Mouse (Mus musculus) cerebellum, adult 11-12 months (tissue): ENCODE measurements around the gene Ush1c.
"Not testable (repeated sequence)": the region's sequence is repeated elsewhere in the genome, so short reads cannot be mapped to it uniquely, and the experiment has no call there.

Source experiments
- DNase-seq: peaks from one replicate; pipeline ENCODE4 v3.0.0; 2022

Gene Ush1c

DNA sequence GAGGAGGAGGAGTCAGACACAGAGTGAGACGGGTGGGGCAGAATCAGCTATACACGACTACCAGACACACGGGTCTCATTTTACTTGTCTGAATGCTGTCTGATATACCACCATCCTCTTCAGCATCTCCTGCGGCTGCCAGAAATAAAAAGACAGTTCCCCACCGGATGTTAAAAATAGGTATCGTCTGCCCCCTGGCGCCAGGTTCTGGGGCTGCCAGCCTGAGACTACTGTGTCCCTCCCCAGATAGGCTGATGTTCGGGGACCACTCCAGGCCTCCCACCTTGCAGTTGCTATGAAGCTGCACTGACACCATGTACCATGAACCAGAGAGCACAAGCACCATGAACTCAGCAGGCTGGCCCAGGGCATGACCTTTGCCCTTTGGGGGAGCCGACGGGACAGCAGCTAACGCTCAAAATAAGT is 34.2 kb downstream of the Ush1c start:
- DNase-seq: peak; percentile 31

DNA sequence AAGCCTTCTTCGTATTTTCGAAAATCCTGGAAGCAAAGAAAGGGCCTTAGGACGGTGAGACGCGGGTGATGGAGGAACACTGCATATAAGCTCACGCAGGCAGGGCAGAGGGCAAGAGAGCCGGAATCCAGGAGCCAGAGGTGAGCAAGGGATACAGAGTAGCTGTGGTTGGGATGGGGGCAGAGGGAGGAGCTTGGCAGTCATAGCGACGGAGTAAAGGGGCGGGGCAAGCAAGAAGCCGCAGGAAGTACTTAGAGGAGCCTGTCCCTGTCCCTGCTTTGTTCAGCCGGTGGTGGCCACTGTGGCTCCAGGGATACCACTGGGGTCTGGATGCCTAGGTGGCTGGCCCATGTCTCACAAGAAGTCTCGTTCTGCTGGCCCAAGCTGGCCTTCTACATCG is 36.7 kb downstream of the Ush1c start:
- DNase-seq: no peak

DNA sequence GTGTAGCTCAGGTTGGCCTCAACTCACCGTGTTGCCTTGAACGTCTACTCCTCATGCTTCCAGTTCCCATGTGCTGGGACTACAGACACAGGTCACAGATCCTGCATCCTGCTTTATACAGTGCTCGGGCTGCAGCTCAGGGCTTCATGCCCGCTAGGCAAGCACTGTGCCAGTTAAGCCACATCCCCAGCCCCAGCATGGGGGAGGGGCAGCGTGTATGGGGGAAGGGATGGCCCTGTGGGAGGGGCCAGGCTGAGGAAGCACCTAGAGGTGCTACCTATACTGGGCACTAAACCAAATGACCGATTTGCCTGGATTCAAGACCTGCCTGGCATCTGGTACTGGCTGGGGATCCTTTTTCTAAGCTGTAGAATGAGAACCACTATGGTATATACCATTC is 38.3 kb downstream of the Ush1c start:
- no peak for DNase-seq

DNA sequence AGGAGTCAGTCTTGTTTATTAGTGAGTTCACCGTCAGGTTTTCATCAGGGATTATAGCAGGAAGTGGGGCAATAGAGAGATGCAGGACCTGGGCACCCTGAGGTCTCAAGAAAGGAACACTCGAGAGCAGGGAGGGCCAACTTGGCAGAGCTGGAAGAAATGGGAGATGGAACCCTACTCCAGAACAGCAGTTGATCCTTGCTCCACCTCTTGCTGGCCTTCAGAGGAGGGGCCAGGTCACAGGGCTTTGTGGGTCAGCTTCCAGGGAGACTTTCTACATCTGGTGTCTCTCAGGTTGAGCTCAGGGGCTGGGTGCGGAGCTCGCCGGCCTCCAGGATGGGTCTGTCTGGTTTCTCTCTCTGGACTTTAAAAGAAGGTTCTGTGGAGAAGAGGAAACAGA is 42.9 kb downstream of the Ush1c start:
- no peak for DNase-seq

DNA sequence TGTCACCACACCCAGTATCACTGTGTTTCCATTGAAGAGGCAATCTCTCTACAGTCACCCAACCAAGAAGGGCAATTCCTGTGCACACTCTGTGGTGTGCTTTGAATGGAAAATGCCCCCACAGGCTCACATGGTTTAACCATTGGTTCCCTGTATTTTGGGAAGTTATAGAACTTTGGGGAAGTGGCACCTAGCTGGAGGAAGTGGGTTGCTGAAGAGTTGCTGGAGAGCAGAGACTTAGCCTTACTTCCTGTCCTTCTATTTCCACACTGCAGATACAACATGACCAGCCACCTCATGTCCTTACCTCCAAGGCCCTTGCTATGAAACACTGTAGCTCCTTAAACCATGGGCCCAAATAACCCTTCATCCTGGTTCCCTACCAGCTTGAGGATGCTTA is 54.1 kb downstream of the Ush1c start:
- DNase-seq: no peak

DNA sequence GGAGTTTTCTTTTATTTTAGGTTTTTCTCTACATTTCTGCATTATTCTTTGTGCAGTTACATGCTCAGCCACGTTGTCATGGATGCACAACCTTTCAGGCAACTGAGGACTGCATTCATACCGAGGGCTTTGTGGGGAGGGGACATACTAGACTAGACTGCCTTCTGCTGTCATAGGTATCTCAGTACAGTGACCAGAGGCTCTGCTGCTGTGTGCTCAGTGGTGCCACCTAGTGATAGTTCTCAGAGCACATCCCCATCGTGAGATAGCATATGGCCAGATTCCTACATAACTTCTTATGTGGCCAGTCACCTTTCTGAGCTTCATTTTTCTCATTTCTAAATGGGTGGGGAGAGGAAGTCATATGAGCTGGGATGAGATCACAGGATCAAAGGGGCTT is 56.7 kb downstream of the Ush1c start:
- DNase-seq: peak; percentile 78

DNA sequence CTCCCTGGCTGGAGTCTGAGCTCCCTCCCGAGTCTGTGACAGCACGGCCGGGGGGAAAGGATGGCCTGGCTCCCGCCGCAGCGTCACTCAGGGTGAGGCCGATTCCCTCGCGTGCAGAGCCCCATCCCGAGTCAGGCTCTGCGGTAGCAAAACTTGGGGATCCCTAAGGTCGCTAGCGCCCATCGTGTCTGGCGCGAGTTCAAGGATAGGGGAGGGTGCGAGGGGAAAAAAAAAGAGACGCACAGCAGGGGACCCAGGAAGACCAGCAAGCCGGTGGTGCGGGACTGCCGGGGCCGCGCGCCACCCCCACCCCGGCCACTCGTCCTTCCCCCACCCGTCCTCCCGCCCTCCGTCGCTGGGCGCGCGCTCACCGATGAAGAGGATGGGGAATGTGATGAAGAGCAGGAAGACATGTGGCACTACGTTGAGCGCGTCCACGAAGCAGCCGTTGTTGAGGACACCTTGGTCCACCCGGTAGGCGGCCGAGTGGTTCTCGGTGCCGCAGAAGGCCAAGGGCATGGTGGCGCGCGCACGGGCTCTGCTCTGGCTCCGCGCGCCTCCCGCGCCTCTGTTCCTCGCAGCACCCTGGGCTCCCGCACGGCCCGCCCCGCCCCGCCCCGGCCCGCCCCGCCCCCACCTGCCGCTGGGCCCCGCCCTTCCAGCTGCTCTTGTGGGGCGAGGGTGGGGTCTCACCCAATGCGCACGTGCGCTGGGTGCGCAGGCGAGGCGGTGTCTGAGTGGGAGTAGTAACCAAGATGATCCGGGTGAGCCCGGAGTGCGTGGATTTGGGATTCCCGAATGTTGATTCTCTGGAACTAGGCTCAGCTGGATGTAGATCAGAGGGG is 58.6 kb downstream of the Ush1c start, which contains the start of gene Abcc8:
Abcc8 (minus strand) TSS at position 603 of the 845 bp plus-strand sequence.
- peak; percentile 73 for DNase-seq

DNA sequence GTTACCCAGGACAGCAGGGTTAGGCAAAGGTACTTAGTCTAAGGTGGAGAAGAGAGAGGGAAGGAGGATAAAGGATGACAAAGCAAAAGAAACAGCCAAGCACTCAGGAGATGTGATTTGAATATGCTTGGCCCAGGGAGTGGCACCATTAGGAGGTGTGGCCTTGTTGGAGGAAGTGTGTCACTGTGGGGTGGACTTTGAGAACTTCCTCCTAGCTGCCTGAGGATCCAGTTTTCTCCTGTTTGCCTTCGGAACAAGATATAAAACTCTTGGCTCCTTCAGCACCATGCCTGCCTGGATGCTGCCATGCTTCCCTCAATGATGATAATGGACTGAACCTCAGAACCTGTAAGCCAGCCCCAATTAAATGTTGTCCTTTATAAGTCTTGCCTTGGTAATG is 69.3 kb downstream of the Ush1c start:
- DNase-seq: not testable (repeated sequence)

DNA sequence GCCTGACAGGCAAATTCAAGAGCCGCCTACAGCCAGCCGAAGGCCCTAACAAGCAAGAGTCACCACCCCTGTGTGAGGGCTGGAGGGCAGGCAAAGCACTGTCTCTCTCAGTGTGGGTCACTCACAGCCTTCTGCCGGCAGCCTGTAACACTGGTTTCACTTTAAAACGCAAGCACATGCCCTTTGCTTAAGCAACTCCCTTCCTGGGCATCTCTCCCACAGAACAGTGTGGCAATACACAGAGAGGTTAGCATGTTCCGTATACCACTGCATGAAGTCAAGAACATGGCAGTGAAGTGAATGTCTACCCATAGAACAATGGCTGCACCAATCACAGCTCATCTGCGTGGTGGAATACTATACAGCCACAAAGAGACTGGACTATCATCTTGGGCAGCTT is 69.9 kb downstream of the Ush1c start:
- DNase-seq: no peak

DNA sequence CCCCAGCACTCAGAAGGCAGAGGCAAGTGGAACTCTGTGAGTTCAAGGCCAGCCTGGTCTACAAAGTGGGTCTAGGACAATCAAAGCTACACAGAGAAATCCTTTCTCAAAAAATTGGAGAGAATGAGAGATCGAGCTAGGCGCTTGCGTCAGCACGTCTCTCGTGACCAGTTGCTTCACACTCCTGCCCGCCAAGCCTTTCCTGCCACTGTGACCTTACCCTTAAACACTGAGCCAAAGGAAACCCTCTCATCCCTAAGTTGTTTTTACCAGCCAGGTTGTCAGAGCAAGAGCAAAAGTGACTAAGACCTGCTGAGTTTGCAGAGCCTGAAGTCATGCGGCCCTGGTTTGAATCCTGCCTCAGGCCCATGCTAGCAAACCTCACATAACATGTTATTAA is 70.4 kb downstream of the Ush1c start:
- DNase-seq: no peak

DNA sequence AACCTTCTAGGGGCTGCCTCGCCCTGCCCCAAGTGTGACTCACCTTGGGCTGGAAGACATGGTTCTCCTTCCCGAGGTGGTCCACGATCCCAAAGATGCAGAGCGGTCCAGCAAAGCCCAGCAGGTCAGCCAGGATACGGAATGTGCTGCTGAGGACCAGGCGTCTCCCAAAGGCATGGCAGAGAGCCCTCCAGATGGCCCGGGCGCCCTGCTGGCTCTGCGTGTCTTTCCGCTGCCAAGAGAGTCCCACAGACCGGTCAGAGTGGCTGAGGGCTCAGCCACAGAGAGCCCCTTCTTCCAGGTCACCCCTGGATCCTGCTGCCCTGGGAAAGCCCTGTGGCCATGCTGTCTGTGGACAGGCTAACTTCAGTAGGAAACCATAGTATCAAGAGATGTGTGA is 72.4 kb downstream of the Ush1c start:
- DNase-seq: peak; percentile 84

DNA sequence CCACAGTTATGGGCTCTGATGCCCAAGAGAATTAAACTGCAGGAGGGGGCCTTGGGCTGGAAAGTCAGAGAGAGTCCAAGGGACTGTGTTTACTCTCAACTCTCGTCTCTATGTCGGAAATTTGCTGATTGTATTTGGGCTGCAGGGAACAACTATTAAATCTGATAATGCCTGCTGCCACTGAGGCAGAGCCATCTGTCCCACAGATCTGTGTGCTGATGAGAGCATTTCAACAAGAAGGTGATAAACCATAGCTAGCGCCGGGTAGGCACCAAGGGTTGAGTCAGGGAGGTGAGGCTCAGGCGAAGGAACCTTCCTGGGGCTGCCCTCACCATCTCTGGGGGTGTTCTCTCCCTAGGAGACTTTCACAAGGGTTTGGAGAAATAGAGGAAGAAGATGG is 75.6 kb downstream of the Ush1c start:
- no peak for DNase-seq

DNA sequence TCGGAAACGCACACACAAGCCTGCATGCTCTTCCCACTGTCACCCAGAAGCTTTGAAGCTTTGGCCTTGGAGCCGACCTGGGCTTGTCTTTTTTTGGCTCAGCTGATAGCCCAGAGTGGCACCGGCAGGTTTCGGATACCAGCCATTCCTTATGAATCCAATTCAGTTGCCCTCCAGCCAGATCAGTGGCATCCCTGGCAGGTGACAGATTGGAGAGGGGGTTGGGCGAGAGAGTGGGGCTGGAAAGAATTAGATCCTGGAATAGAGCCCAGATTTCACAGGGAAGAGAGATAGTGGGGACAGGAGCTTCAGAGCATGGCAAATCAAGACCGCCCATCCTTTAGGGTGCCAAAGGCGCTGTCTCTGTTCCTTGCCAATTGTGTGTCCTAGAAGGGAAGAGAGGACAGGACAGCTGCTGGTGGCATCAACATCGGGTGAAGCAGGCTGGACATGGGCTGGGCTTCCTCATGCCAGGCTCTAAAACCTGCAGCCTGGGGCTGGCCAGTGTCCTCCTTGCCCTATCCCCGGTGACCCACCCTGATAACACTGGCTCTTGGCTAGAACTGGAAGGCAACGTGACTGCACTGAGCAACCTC is 76.1 kb downstream of the Ush1c start:
- DNase-seq: peak; percentile 97

DNA sequence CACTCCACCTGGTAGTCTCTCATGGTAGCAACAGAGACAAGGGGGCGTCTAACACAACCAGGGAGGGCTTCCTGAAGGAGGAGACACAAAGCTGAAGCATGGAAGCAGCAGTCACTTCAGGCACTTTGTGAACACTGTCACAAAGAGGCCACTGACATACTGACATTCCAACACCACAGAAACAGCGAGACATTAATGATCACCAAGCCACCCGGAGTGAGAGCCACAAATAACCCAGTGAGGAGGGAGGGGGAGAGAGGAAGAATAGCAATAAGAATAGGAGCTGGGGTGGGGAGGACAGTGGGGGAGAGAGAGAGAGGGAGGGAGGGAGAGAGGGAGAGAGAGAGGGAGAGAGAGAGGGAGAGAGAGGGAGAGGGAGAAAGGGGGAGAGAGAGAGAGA is 76.7 kb downstream of the Ush1c start:
- peak; percentile 54 for DNase-seq

DNA sequence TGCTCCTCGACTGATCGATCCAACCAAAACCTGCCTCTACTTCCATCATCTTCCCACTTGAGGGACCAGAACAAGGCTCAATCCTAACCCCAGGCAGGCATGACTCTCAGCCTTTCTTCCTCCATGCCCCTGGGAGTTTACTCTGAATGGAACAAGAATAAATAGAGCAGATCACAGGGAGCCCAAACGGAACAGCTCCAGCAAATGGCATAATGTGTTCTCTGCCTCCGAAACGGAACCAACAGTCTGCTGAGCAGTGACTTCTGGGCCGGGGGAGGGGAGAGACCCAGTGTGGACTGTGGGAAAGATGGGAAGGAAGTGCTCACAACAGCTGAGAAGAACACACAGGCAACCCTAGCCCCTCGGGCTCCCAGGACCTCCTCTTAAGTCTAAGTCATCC is 80.6 kb downstream of the Ush1c start:
- DNase-seq: no peak

DNA sequence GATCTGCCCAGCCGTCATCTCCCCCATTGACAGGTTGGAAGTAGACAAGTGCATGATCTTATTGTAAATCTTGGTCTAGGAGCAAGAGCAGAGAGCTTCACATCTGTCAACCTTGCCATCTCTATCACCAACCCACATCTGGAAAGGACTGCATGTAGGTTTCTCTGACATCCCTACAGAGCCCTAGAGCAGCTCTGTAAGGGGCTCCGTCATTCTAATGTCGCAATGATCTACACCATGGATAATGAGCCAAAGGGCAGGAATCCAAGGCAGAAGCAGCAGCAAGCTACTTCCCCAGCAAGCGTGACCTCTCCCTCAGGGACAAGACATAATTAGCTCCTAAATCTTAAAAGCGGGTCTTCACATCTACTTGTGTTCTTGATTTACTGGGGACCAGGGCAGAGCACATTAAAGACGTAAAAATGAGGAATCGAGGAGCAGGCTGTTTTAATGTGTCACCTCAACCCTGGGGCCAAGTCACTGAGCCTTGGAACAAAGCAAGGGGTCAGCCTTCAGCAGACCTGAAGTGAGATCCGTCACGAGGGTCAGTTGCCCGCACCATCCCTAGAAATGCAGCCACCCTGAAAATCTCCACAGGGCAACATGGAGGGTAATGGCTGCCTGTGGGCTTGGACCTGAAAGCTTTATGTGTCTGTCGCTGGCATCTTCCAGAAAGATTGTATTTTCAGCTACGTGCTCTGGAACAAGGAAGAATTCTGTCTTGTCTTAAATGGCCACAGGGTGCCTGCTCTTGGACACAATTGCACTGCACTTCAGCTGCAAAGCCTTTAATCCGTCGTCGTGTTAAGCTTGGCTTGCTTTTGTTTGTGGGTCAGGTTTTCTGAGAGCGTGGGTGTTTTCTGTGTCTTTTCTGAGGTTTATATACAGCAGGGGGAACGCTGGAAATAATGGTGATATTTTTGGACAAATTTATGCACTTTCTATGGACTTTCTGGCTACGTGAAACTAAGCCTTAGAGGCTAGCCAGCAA is 83.5 kb downstream of the Ush1c start:
- no peak for DNase-seq

DNA sequence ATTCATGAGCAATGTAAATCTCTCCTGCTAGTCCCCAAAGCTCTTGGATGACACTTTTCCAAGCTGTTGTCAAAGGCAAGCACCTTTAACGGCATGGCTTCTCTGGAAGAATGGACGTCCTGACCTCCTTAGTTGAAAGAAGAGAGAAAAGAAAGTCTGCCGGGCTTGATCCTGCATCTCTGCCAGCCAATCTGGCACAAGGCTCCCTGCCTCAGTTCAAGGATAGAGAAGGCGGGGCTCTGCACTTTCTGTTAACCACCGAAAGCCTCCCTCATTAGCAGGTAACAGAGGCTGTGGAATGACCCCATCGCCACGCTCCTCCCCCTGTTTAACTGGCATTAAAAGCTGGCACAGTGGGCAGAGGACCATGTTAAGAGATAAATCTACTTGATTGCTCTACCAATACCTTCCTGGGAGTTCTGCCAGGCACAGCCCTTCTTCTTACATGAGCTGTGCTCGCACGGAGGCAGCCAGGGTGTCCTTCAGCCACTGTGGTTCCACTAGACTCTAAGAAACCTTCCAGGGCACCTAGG is 85.4 kb downstream of the Ush1c start:
- no peak for DNase-seq

DNA sequence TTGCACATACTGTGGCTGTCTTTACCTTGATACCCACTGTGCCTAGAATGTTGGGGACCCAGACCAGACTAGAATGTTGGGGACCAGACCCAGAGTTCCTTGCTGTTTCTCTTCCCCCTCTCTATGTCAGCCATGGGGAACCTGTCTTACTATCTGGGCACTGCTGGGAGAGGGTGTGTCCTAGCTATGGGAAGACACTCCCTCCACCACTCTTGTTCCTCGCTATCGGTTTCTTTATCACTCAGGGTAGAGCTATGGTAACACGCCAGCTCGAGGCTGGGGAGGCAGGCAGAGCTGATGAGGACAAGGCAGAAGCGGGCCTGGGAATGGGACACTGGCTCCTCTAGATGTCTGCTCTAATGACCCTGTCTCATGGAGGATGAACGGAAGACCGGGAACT is 90.9 kb downstream of the Ush1c start:
- no peak for DNase-seq

DNA sequence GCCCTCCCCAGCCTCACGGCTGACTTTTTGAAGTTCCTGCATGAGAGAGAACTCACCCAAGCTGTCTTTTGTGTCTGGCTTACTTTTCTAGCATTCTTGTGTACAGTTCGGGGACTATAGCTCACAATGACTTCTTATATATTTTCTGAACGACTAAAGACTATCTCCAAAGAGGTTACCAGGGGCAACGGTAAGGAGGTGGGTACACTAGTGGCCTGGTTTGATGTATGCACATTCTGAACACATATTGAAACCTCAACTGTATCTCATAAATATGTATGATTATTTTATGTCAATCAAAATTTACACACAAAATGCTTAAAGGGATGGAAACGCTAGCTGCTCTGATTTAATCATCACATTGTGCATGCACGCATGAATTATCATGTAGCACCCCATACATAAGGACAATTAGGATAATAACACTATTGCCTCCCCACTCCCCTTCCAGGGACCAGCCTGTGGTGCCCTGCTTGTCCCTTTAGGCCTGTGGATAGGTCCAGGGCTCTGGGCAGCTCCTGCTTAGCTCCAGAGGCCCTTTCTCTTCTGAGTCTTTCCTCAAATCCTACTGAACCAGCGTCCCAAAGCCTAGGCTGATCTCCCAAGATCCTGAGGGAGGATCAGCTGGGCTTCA is 91.5 kb downstream of the Ush1c start:
- DNase-seq: no peak
